Mouse (Mus musculus) cerebellum, adult 2 months (tissue): ENCODE measurements around the gene Hoxa6.

Source experiments
- CTCF ChIP-seq: fragments of 200-500 bp; IDR thresholded peaks from 2 replicates; pipeline ENCODE4 v1.5.1; 2011; ENCODE audit warnings: low read depth, mild to moderate bottlenecking, control low read depth, low read length, moderate library complexity, borderline replicate concordance; ENCODE audit not compliant: insufficient read depth
- POLR2A ChIP-seq: fragments of 200-500 bp; IDR thresholded peaks from 2 replicates; pipeline ENCODE4 v1.6.1; 2011; ENCODE audit warnings: low read length, control low read depth, borderline replicate concordance; ENCODE audit not compliant: insufficient read depth

DNA sequence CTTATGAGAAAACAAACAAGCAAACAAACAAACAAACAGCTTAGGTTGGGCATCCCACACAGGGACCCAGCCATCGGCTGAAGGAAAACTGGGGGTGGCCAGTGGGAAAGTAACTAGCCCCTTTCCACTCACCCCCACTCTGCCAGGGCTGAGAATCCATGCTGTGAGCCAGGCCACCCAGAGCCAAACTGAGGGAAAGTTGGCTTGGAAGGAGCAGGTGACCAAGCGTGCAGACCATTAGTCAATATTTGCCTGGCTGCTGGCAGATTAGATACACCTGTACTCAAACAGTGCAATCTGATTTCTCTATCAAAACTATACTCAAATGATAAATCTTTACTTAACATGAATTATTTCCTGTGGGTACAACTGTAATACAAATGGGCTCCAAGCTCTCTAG lies 26.5 kb downstream of the Hoxa6 start:
- no peak for TF ChIP-seq CTCF
- no peak for TF ChIP-seq POLR2A
